Mouse (Mus musculus) frontal cortex, postnatal 14 days (tissue): Measurements from ENCODE around the gene Slc22a8.
A peak's percentile ranks its signal among the peaks of the same experiment; 100 is the strongest.

Experiments
- DNase-seq, 2 experiments: peaks; one replicate each; pipeline ENCODE4 v3.0.0; 2022; ENCODE audit warnings: low spot score in 2 of 2

The Slc22a8 gene

DNA sequence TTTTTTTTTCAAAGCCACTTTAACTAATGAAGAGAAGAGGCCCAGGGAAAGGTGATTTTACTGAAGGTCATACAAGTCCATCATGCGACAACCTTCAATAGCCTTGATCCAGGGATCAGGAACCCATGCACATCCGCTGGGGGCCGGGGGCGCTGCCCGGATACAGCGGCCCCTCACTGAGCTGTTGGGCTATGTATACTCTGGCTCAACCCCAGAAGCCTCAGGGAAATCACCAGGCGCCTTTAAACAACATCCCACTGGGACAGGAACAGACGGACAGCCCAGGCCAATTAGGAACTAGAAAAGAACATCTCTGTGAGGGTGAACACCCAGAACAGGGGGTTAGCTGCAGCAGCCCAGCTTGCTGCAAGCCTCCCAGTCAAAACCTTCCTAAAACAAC lies at the start of gene Slc22a8:
TSS of gene Slc22a8 (plus strand) at position 301 of the 400 bp plus-strand sequence.
- DNase-seq: no peak

- DNase-seq: no peak
Observed at GRCm38 (mm10) chr19:8558897-8559296, 32.2 kb upstream of the Slc22a8 start.

DNA sequence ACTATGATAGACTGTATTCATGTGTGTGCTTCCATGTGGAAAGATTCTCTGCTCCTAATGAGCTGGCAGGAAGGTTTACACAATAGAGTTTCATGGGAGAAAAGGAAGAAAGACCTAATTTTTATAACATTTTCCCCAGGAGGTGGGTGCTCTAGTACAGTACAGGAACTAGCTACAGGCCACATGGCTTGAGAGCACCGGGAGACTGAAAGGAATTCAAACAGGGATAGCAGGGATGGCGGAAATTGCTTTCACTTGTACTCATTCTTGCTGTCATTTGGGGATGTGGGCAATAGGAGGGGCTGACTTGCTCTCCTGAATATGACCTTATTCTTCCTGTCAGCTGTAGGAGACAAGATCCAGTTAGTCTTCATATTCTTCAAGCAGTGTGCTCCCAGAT lies 27.0 kb upstream of the Slc22a8 start:
- no peak for DNase-seq

- DNase-seq: no peak
Observed at GRCm38 (mm10) chr19:8564469-8564868, 26.6 kb upstream of the Slc22a8 start.

GRCm38 (mm10) chr19:8565262-8565661 lies 25.8 kb upstream of the Slc22a8 start:
- DNase-seq: no peak

GRCm38 (mm10) chr19:8565985-8566384 lies 25.1 kb upstream of the Slc22a8 start:
- no peak for DNase-seq

GRCm38 (mm10) chr19:8567104-8567880 lies 23.8 kb upstream of the Slc22a8 start:
- peak in 1 of 2 experiments; percentile 32 for DNase-seq

GRCm38 (mm10) chr19:8569453-8569863 lies 21.6 kb upstream of the Slc22a8 start:
- DNase-seq: no peak

DNA sequence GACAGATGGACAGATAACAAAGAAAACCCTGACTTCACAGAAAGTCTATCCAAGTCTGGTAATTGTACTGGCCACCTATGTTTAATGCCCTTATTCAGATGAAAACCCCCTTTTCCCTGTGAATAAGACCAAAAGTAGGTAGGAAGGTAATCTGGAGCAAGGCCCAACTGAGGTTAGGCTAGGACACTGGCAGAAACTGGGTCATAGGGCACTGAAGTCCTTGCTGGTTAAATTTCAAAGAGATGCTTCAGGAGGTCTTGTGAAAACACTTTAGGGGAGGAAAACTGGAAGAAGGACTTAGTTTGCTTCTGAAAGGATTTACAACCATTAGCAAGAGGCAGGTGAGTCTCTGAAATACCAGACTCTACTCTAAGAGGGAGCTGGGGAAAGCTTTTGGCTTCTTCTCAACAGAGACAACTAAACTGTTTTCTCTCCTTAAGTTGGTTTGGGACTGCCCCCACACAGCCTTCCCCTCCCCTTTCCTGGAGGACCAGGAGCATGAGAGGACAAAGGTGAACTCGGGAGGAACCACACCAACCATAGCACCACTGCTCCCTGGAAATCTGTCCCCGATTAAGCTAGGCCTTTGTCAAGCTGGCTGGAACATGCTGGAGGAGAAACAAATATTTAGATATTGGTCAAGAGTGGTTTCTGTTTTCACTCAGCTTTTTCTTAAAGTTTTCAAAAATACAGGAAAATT lies 20.6 kb upstream of the Slc22a8 start:
- DNase-seq: no peak

- DNase-seq: no peak
Observed at GRCm38 (mm10) chr19:8571746-8572145, 19.3 kb upstream of the Slc22a8 start.

GRCm38 (mm10) chr19:8572485-8572884 lies 18.6 kb upstream of the Slc22a8 start:
- DNase-seq: no peak

DNA sequence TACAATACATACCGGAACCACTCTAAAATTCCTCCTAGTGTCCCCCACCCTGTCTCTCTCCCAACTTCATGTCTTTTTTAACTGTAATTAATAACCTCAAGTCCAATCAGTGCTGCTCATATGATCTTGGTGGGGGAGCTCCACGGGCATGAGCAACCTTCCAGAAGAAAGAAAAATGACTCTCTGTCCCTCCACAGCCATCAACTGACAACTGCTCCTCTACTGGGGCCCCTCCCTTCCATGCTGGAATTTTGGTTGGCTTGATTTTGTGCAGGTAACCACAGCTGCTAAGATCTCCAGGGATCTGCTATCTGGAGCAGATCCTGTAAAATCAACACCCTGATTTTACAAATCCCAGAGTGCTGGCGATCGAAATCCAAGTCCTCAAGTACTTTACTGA lies 13.6 kb upstream of the Slc22a8 start:
- DNase-seq: no peak

DNA sequence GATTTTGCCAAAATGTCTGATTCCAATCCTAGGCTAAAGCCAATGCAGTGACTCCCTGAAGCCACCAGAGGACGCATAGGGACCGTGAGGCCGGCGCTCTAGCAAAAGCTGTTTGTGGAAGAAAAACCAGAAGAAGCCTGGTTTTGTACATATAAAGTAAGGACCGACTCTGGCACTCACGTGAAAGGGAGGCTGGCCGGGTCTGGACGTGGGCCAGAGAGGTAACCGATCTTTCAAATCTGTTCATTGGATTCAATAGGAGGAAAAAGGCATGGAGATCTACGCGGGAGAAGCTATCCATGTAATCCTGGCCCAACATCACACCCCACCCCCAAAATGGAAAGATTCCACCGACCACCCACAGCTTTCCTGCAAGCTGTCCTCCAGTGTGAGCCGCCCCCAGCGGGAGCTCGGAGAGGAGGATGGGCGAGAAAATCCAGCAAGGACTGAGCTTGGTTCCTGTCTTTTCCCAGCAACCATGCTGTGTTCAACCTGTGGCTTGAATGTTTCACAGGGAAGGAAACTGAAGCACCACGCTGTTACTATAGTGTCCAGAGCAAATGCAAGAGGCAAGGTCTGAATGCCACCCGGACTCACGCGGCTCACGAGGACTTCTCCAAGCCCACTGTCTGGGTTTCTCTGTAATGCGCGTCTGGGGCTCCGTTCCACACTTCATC lies 12.6 kb upstream of the Slc22a8 start:
- DNase-seq: peak; percentile 73 to 82

DNA sequence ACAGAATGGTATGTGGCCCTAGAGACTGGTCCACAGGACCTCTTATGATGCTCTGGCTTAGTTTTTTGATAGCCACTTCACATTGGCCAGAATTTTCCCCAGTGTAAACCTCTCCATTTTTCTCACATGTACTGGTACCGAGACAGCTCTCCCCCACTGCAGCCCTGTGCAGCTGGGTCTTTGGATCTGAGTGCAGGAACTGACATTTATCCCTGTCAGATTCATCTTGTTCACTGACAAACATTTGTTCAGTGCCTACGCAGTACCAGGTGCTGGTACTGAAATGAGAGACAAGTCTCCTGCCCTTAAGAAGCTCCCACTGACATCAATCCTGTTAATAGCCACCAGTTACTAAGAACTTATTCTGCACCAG lies 12.1 kb upstream of the Slc22a8 start:
- DNase-seq: no peak

DNA sequence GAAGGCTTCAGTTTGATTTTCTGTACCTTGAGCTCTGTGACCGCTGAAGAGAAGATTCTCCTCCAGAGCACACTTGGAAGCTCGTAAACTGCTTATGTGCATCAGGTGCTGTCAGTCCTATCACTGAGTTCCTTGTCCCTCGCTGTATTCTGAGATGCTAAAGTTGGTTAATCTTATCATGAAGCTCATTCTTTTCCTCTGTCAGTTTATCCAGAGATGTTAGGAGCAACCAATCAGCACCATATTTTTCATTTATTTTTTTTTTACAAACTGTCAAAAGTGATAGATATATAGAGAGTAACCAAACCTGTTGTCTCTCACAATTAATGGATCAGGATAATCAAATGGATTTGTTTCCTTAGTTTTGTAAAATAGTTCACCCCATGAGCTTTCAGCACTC lies 5.8 kb upstream of the Slc22a8 start:
- no peak for DNase-seq

- no peak for DNase-seq
Observed at GRCm38 (mm10) chr19:8585899-8586298, 5.2 kb upstream of the Slc22a8 start.

DNA sequence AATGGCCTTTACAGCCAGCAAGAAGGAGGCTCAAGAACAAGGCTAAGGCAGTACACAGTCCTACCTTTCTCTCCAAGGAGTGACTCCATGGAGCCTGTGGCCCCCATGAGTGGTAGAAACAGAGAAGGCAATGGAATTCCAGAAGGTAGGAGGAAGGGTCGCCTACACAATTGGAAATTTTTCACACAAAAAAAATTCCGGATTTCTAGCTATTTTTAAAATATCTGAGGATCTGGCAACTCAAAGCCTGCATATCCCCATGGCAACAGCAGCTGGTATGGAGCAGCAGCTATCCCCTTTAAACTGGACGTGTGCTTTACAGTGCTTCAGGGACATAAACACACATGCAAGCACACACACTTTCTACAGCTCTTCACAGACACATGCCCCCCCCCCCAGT lies 4.7 kb upstream of the Slc22a8 start:
- no peak for DNase-seq

DNA sequence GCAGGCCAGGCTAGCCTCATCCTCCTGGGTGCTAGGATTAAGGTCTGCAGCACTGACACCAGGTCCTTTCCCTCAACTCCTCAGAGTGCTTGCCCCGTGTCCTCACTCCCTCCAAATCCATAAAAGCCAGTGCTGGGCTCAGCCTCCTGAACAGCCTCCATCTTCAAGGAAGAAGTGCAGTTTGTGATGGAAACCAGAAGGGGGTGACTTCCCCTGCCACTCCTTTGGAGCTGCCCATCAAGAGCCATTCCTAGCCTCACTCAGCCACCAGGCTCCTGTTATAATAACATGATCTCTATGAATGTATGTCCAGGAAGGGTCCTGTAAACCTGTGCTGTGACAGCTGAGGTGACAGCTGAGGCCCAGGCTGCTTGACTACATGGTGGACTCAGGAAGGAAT lies 3.7 kb upstream of the Slc22a8 start:
- DNase-seq: no peak

DNA sequence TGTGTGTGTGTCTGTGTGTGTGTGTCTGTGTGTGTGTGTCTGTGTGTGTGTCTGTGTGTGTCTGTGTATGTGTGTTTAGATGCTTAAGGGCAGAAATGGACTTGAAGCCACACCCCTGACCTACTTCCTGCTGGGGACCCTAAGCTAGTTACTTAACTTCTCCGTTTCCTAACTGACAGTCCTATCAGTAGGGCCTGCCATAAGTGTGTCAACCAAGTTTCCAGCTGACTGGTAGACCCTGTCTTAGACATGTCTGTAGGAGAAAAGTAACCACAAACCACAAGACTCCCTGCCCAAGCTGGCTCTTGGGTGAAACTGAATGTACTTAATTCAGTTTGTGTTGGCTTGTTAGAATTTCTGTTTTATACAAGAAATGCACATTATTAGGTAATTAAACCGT lies 1.1 kb downstream of the Slc22a8 start:
- DNase-seq: no peak

- no peak for DNase-seq
Observed at GRCm38 (mm10) chr19:8592873-8593408, 1.9 kb downstream of the Slc22a8 start.

- DNase-seq: no peak
Observed at GRCm38 (mm10) chr19:8593833-8594232, 2.8 kb downstream of the Slc22a8 start.

DNA sequence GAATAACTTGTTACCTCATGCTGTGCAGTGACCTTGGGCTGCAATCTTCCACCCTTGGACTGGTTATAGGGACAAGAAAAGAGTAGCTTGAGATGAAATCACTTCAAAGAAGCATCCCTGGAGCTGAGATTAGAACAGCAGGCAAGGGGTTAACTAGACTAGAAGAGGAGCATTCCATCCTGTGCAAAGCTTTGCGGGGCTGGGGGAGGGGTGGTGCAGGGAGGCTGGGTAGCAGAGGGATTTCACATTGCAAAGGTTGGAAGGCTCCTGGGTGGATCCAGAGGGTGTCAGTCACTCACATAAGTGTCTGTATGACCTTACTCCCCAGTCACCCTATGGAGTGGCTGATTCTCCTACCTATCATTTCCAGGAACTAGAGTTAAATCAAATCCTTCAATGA lies 3.5 kb downstream of the Slc22a8 start:
- no peak for DNase-seq

- no peak for DNase-seq
Observed at GRCm38 (mm10) chr19:8597269-8597668, 6.2 kb downstream of the Slc22a8 start.
